Mouse (Mus musculus) ES-Bruce4 (cell line): ENCODE data around the gene Gm49673. TPM values are rescaled to one million over a fixed set of nuclear protein-coding genes. Genes with fewer than 3 reads are reported as not detected.
"Not testable (repeated sequence)": the region's sequence is repeated elsewhere in the genome, so short reads cannot be mapped to it uniquely, and the experiment has no call there.

Experiments
- H3K27ac ChIP-seq: 2 replicates; pipeline ENCODE4 v1.5.1; 2012; ENCODE audit warnings: low read length, inconsistent platforms; ENCODE audit not compliant: insufficient read depth
- H3K27me3 ChIP-seq: 2 replicates; pipeline ENCODE4 v1.6.1; 2012; ENCODE audit warnings: mild to moderate bottlenecking, low read length, inconsistent platforms; ENCODE audit not compliant: control insufficient read depth, poor library complexity, insufficient read depth, severe bottlenecking
- H3K36me3 ChIP-seq: 2 replicates; pipeline ENCODE4 v1.6.1; 2012; ENCODE audit warnings: inconsistent platforms, mild to moderate bottlenecking, low read length, moderate library complexity; ENCODE audit not compliant: control insufficient read depth, poor library complexity, insufficient read depth, severe bottlenecking
- H3K4me1 ChIP-seq: one replicate; pipeline ENCODE4 v1.8.1; 2011; ENCODE audit warnings: low read length; ENCODE audit not compliant: control insufficient read depth, insufficient read depth
- H3K4me3 ChIP-seq: 2 replicates; pipeline ENCODE4 v1.5.1; 2011; ENCODE audit warnings: low read depth, mild to moderate bottlenecking, low read length
- H3K9ac ChIP-seq: 2 replicates; pipeline ENCODE4 v1.6.1; 2012; ENCODE audit warnings: low read depth, mild to moderate bottlenecking, inconsistent platforms; ENCODE audit not compliant: poor library complexity, severe bottlenecking
- H3K9me3 ChIP-seq: replicated peaks from 2 replicates; pipeline ENCODE4 v1.6.1; 2012; ENCODE audit warnings: mild to moderate bottlenecking, low read length, inconsistent platforms; ENCODE audit not compliant: control insufficient read depth, poor library complexity, insufficient read depth, severe bottlenecking
- polyA plus RNA-seq: library from polyadenylated mRNA; stranded (reverse); fragments of >200 nt; gene quantifications from 2 replicates; pipeline ENCODE4 v1.2.4, GENCODE M21; 2011; ENCODE audit warnings: low read depth; ENCODE audit not compliant: missing spikeins, insufficient read depth, insufficient read length

The Gm49673 gene
- polyA plus RNA-seq, 1 experiment: not detected

GRCm38 (mm10) chr17:8092537-8093526 is 54.8 kb downstream of the Gm49673 start:
- not testable (repeated sequence) for H3K4me1 ChIP-seq, H3K9ac ChIP-seq, H3K4me3 ChIP-seq, H3K9me3 ChIP-seq, H3K36me3 ChIP-seq, H3K27me3 ChIP-seq, H3K27ac ChIP-seq

- H3K4me1 ChIP-seq, H3K4me3 ChIP-seq, H3K27ac ChIP-seq, H3K27me3 ChIP-seq, H3K9me3 ChIP-seq, H3K36me3 ChIP-seq, H3K9ac ChIP-seq: not testable (repeated sequence)
Observed at GRCm38 (mm10) chr17:8091320-8091719, 56.3 kb downstream of the Gm49673 start.

DNA sequence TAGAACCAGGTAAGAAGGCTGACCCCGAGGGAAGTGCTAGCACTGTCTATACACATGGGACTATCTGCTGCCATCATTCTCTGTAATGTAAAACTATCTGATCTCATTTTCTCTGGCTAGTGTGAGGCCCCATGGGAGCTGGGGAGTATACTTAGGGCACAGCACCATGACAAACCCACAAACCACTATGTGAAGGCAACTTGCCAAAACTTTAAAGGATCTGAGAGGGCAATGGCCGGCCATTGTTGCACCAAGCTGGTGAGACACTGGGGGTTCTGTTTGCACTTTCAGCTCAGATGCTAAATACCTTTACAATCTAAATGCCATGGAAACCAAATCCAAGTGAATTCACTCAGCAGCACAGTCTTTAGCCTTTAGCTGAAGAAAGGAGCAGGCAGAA is 77.7 kb downstream of the Gm49673 start:
- H3K27ac ChIP-seq, H3K9ac ChIP-seq: not testable (repeated sequence)

DNA sequence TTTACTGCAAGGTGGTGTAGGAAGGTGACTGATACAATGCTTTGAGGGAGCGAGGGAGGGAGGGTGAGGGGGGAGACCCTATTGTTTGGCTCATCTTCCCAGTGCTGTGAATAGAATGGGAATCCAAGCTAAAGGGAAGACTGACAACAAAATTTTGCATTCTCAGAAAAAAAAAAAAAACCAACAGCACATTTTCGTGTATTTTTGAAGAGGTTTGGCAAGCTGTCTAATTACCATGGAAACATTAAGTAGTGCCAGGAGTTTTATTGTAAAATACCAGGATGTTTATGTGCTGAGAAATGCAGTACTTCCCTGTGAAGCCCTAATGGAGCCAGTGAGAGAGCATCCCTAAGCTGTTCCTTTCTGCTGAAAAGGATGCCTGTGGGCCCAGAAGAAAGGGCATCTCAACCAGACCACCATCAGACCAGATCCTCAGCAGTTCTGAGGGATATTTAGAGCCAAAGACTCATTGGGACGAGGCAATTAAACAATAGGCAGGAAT is 90.9 kb downstream of the Gm49673 start:
- not testable (repeated sequence) for H3K4me3 ChIP-seq, H3K27ac ChIP-seq, H3K9ac ChIP-seq, H3K9me3 ChIP-seq, H3K36me3 ChIP-seq, H3K27me3 ChIP-seq, H3K4me1 ChIP-seq

More for the DNA sequence above, 77.7 kb downstream of the Gm49673 start:
- not testable (repeated sequence) for H3K27me3 ChIP-seq, H3K4me3 ChIP-seq, H3K36me3 ChIP-seq, H3K4me1 ChIP-seq, H3K9me3 ChIP-seq

GRCm38 (mm10) chr17:8055919-8056589 is 91.5 kb downstream of the Gm49673 start:
- not testable (repeated sequence) for H3K4me3 ChIP-seq, H3K9me3 ChIP-seq, H3K36me3 ChIP-seq, H3K9ac ChIP-seq, H3K4me1 ChIP-seq, H3K27me3 ChIP-seq, H3K27ac ChIP-seq

GRCm38 (mm10) chr17:8051247-8051646 is 96.3 kb downstream of the Gm49673 start:
- not testable (repeated sequence) for H3K36me3 ChIP-seq, H3K4me3 ChIP-seq, H3K9me3 ChIP-seq, H3K9ac ChIP-seq, H3K27ac ChIP-seq, H3K27me3 ChIP-seq, H3K4me1 ChIP-seq

DNA sequence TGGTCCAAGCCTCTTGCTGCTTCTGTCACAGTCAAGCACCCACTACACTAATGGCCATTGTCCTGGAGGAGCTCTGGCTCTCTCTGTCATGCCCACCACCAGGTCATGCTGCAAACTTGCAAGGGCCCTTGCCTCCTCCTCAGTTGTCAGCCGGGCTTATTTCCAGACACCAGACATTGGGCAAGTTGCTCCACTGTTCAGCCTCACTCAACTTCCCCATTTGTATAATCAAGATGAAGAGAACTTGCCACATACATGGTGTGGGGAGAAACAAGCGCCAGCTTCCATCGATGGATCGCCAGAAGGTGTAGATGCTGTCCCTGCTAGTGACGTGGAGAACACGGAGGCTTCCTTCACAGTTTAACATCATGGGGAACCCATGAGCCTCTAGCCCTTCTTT is 97.4 kb downstream of the Gm49673 start:
- H3K9ac ChIP-seq, H3K4me3 ChIP-seq, H3K9me3 ChIP-seq: not testable (repeated sequence)

GRCm38 (mm10) chr17:8046178-8046577 is 101.4 kb downstream of the Gm49673 start:
- H3K27me3 ChIP-seq, H3K9ac ChIP-seq: not testable (repeated sequence)

More for the DNA sequence above, 97.4 kb downstream of the Gm49673 start:
- H3K27me3 ChIP-seq, H3K36me3 ChIP-seq, H3K4me1 ChIP-seq, H3K27ac ChIP-seq: not testable (repeated sequence)

GRCm38 (mm10) chr17:8041197-8041596 is 106.4 kb downstream of the Gm49673 start:
- not testable (repeated sequence) for H3K9ac ChIP-seq, H3K27me3 ChIP-seq, H3K36me3 ChIP-seq, H3K4me3 ChIP-seq, H3K9me3 ChIP-seq, H3K4me1 ChIP-seq, H3K27ac ChIP-seq

More at GRCm38 (mm10) chr17:8046178-8046577, 101.4 kb downstream of the Gm49673 start:
- H3K36me3 ChIP-seq, H3K27ac ChIP-seq, H3K4me3 ChIP-seq, H3K9me3 ChIP-seq, H3K4me1 ChIP-seq: not testable (repeated sequence)
